Mouse (Mus musculus) kidney, adult 11 months (tissue): Measurements from ENCODE around the gene Mrfap1.

Source experiments
- DNase-seq: peaks from one replicate; pipeline ENCODE4 v3.0.0; 2022

Mrfap1 gene

DNA sequence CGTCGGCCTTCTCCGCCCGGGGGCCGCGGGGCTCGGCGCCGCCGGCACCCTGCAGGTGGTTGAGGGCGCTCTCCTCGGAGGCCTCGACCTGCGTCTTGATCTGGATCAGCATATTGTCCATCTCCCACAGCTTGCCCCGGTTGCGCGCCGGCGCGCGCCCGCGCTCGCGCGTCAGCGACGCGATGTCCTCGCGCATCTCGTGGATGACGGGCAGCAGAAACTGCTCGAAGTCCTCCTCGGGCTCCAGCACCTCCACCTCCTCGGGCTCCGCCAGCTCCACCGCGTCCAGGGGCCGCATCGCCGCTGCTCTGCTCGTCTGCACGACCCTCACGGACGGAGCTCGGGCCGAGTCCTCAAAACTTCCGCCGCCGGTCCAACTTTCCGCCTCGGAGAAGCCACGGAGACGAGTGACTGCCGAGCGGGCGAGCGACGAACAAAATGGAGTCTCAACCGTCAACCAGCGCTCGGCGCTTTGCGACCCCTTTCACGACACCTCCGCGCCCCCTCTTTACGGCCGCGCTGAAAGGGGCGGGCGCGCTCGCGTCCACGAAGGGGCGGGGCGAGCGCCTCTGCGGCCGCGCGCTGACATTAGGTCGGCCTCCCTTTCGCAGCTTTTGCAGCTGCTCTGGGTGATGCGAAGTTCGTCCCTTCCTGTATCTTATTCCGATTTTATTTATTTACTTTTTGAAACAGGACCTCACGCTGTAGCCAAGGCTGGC lies at the start of gene Mrfap1:
Gene Mrfap1, minus strand, starts transcription at position 477 of the 719 bp plus-strand sequence.
- DNase-seq, result peak; percentile 91

DNA sequence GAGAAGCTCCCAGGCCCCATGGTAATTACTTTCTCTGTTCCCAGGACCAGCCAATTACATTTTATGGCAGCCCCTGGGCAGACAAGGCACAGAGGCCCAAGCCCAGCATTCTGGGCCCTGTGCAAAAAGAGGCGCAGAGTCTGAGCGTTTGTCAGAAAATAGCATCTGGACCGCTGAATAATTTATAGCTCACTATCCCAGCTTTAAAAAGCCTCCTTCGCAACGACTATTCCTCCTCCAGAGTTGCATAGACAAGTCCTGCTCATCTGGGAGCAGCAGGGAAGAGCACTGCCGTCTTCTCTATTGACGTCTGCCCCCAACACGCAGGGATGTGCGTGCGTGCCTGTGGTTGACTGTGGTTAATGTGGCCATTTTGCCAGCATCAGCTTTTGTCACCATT lies 47.9 kb upstream of the Mrfap1 start:
- no peak for DNase-seq

- no peak for DNase-seq
Observed at GRCm38 (mm10) chr5:36841701-36842100, 45.1 kb upstream of the Mrfap1 start.

DNA sequence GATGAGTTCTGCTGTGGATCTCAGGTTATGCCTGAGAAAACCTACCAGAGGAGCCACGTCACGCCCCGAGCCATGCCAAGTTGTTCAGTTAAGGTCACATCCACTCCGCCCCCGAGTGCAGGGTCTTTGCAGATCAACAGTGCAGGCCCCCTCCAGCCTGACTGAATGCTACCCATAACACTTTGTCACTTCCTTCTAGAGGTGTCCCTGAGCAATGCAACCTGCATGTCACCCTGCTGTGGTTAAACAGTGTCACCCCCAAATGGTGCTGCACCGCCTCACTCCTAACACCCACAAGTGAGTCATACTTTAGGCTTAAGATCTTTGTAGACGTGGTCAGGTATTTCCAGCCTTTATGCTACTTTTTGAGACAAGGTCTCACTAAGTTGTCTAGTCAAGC lies 43.5 kb upstream of the Mrfap1 start:
- no peak for DNase-seq

DNA sequence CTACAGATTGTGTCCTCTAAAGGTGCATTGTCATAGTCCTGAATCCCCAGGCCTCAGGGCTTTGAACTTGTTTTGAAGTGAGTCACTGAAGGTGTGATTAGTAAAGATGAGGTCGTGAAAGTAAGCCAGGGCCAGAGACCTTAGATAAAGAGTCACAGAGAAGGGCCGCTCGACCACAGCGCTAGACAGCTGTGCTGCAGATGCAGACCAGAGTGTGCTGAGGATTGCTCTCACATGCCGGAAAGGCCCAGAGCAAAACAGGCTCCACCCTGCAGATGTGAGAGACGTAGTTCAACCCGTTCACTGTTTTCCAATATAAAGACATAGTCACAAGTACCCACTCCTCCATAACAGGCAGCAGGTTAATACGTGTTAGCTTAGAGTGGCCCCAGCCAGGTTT lies 43.0 kb upstream of the Mrfap1 start:
- DNase-seq, result no peak

- DNase-seq, result no peak
Observed at GRCm38 (mm10) chr5:36839032-36839431, 42.5 kb upstream of the Mrfap1 start.

- no peak for DNase-seq
Observed at GRCm38 (mm10) chr5:36835933-36836332, 39.4 kb upstream of the Mrfap1 start.

DNA sequence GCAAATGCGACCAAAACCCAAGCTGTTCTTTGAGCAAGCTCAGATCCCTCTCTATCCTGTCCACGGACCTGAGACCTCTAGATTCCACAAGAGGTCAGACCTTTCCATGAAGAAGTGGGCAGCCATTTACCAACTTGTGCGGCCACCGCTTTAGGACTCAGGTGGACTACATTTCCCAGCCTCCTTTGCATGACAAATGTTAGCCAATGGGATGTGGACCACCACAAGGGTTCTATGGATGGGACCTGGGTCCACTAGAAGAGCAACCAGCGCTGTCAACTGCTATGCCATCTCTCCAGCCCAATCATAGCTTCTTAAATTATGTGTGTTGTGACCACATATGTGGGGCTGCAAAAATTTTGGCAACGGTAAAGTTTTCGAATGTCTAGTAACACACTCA lies 34.7 kb upstream of the Mrfap1 start:
- DNase-seq, result no peak

- DNase-seq, result peak; percentile 87
Observed at GRCm38 (mm10) chr5:36829913-36830879, 33.6 kb upstream of the Mrfap1 start, which contains the start of gene Man2b2. Gene Man2b2 (minus strand): TSS chr5:36830653.

- DNase-seq, result no peak
Observed at GRCm38 (mm10) chr5:36829098-36829497, 32.5 kb upstream of the Mrfap1 start.

- DNase-seq, result no peak
Observed at GRCm38 (mm10) chr5:36822907-36823306, 26.3 kb upstream of the Mrfap1 start.

DNA sequence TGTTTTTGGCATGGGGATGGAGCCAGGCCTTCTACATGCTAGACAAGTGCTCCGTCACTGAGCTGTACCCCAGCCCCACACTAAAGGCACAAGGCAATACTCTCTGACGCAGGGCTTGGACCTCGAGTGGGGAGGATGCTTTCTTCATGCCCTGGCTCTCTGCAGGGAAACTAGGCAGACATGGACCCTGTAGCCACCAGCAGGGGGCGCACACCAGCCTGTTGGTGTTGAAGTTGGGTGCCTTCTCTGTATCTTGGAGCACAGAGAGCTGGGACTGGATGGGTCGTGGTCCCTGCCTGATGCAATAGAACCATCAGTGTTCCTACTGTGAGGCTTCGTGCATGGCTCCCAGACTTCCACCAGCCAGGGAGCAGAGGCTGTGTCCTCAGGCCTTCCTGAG lies 23.6 kb upstream of the Mrfap1 start:
- no peak for DNase-seq

DNA sequence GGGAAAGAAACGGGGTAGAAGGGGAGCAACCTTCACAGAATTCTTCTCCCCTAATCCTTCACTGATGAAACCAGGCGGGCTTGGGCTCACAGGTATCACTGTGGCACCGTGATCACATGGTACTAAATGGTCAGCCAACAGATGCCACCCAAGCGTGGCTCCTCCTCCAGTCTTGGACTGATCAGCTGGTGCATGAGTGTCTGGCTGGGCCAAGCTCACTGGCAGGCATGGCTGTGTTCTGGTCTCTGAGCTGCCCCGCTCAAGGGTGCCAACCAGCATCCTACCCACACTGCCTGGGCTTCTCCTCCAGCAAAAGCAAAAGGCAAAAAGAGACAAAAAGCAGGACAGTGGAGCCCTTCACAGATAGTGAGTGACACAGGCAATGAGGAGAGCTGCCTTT lies 23.2 kb upstream of the Mrfap1 start:
- no peak for DNase-seq

GRCm38 (mm10) chr5:36817738-36818137 lies 21.2 kb upstream of the Mrfap1 start:
- no peak for DNase-seq

- no peak for DNase-seq
Observed at GRCm38 (mm10) chr5:36814554-36814953, 18.0 kb upstream of the Mrfap1 start.

DNA sequence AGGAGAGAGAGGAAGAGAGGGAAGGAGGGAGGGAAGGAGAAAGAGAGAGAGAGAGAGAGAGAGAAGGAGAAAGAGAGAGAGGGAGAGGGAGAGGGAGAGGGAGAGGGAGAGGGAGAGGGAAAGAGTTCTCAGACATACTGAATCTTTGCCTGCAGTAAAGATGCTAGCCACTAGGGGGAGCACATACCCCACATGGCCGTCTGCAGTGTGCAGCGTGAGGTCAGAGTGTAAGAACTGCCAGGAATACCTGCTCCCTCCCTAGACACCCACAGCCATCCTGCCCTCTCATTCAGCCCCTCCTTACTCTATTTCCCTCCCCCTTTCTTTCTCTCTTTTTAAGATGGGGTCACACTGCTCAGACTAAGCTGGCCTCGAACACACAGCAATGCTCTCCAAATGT lies 14.8 kb upstream of the Mrfap1 start:
- no peak for DNase-seq

- DNase-seq, result no peak
Observed at GRCm38 (mm10) chr5:36810634-36811033, 14.1 kb upstream of the Mrfap1 start.

DNA sequence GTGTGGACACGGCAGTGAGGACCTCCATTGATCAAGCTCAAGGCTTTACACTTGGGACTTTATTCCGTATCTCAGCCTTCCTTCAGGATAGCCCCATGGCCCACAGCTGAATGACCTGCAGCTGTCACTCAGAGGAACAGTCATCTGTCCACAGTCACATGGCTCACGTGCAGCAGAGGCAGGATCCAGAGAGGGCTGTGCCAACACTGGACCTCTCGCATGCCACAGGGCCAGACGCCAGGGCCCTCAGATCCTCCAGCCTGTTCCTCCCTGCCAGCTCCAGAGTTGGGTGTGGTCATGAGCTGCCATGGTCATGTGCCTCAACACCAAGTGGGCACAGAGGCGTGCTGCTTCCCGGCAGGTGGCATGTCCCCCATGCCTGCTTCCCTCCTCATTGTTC lies 12.6 kb upstream of the Mrfap1 start:
- no peak for DNase-seq

DNA sequence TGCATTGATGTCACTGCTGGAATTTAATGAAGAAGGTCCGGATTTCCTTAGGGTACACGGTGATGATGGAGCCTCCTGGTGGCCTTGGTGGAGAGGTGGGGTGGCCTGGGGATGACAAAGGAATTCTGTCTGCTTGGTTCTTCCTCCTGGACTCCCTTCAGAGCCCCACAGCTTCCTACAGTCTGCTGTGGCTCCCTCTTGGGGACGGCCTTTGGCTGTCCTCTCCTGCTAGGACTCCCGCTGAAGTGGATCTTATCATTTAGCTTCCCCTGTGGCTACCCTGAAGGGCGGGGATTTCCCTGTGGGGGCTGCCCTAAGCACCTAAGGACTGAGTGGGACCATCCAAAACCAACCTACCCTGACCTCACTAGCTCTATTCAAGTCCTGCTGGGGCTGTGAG lies 10.5 kb upstream of the Mrfap1 start:
- DNase-seq, result no peak

- no peak for DNase-seq
Observed at GRCm38 (mm10) chr5:36797291-36797690, 719 bp upstream of the Mrfap1 start.

DNA sequence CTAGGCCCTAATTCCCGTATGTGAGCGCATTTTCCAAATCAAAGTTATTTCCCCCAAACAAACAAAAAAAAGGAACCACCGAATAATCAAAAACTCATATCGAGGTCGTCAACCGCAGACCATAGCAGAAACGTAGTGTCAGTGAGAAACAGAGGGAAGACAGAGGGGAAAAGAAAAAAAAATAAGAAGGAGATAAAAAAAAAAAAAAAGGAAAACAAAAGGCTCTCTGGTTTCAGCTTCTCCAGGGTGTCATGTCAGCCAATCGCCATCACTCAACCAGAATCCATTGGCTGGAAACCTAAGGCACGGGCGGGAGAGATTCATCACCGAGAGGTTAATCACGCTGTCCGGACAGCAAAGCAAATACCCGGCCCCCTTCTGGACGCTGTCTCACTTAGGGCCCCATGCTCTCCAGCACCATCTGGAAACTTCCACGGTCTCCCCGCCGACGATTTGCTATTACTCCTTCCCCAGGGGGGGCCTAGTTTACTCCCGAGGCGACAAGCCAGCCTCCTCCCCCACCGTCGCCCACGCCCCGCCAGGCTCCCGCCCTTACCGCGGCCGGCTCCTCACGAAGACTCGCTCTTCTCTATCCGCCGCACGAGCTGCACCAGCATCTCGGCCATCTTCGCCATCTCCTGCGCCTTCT lies 801 bp downstream of the Mrfap1 start:
- peak; percentile 51 for DNase-seq

DNA sequence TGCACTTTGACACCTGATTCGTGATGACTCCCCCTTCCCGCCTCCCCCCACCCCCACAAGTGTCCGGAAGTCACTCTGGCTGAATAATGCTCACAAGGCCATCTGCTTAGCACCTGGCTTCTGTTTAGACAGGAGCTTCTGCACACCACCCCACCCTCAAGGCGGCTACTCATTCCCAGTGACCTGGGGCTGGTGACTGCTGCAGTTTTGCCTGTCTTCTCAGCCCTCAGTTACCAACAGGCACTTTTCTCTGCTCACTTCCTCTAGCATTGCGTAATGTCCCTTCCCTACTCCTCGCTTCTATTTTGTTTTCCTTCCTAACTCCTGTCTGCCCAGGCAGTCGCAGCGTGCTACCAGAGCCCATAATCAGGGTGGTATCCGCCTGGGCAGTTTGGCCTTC lies 4.7 kb downstream of the Mrfap1 start:
- DNase-seq, result no peak

- DNase-seq, result no peak
Observed at GRCm38 (mm10) chr5:36786052-36786451, 10.5 kb downstream of the Mrfap1 start.

- no peak for DNase-seq
Observed at GRCm38 (mm10) chr5:36779512-36779911, 17.1 kb downstream of the Mrfap1 start.
